Mouse (Mus musculus) testis, postnatal 14 days (tissue): ENCODE measurements around the gene Atp13a2.

ENCODE experiments used
- DNase-seq: peaks from one replicate; pipeline ENCODE4 v3.0.0; 2021; ENCODE audit warnings: low spot score

Gene Atp13a2

GRCm38 (mm10) chr4:141041117-141041516 is 54.4 kb downstream of the Atp13a2 start:
- DNase-seq, result peak; percentile 77

- DNase-seq, result no peak
Measured at GRCm38 (mm10) chr4:141044816-141045215, 58.1 kb downstream of the Atp13a2 start.

- no peak for DNase-seq
Measured at GRCm38 (mm10) chr4:141048810-141049475, 62.3 kb downstream of the Atp13a2 start.

DNA sequence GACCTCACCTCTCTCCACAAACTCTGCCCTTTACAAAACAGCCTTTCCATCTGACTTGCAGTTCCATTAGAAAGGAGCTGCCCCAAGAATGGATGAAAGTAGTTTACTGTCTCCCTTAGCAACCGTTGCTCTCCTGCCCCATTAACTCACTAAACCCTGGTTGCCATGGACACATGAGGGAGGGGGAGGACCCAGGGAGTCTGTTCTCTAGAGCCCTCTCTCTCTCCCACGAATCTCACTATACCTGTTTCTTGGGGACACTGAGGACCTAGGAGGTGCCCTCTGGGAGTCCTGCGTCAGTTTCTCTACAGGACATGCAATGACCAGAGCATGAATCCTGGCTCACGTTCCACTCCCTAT is 62.8 kb downstream of the Atp13a2 start:
- DNase-seq, result no peak

GRCm38 (mm10) chr4:141052442-141052841 is 65.8 kb downstream of the Atp13a2 start:
- no peak for DNase-seq

- no peak for DNase-seq
Measured at GRCm38 (mm10) chr4:141053138-141053537, 66.5 kb downstream of the Atp13a2 start.

- no peak for DNase-seq
Measured at GRCm38 (mm10) chr4:141053568-141054161, 67.0 kb downstream of the Atp13a2 start.
